Mouse (Mus musculus) spleen, postnatal 36 days (tissue): ENCODE results near the gene Kif14.
"Not testable (repeated sequence)": the region's sequence is repeated elsewhere in the genome, so short reads cannot be mapped to it uniquely, and the experiment has no call there.

Source experiments
- DNase-seq, 2 experiments: peaks; one replicate each; pipeline ENCODE4 v3.0.0; 2022; ENCODE audit warnings: low spot score in 2 of 2, mixed read lengths in 1 of 2

Gene Kif14

DNA sequence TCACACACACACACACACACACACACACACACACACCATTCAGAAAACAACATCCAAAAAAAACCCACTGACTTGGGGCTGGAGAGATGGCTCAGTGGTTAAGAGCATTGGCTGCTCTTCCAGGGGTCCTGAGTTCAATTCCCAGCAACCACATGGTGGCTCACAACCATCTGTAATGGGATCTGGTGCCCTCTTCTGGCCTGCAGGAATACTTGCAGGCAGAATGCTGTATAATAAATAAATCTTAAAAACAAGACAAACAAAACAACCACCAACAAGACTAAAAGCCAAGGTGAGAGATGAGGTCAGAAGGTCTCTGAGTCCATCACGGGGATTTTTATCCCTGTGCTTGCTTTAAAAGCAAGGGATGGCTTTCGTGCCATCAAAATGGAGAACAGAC, 90.5 kb downstream of the Kif14 start:
- not testable (repeated sequence) for DNase-seq

DNA sequence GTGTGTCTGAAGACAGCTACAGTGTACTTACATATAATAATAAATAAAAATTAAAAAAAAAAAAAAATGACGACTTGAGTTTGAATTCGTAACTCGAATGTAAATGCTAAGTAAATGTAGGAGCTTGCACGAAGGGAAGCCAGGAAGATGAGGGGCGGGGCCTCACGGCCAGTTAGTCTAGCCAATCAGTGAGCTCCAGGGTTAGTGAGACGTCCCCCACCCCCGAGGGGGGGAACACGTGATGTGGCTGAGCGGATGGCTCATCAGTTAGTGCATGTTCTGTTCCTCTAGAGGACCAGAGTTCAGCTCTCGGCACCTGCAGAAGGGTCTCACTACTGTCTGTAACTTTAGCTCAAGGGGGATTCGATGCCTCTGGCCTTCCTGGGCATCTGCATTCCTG, 91.3 kb downstream of the Kif14 start:
- no peak for DNase-seq

GRCm38 (mm10) chr1:136558762-136559161, 92.6 kb downstream of the Kif14 start:
- no peak for DNase-seq

DNA sequence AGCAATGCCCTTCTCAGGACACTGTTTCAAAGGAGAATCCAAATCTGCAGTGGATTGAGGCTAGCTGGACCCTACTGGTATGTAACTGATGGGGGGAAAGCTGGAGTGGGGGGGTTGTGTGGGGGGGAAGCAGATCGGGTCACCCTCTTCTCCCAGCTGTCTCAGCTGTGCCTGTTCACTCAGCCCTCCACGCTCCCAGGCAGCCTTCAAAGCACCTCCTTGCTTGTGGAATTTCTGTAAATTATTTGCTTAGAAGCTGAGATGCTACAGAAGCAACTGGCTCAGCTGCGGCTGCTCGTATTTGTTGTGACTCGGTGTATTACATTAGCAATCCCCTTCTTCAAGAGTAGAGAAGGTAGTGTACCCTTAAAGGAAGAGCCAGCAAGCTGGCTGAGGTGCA, 93.1 kb downstream of the Kif14 start:
- no peak for DNase-seq

DNA sequence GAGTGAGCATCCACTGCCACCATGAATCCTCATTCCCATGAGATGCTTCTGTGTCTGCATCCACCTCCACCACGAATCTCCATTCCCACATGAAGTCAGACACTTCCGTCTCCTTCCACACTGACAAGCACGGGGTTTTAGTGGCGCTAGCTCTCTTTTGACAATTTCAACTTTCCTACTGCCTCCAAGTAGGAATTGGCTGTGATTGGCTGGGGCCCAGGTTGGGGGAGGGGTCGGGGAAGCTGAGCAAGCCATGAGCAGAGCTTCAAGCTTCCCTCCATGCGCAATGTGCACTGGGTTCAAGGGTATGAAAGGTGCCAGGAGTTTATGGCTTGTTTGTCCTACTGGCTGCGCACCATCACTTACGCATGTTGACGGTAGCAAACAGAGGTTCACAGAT, 93.6 kb downstream of the Kif14 start:
- no peak for DNase-seq

- DNase-seq, result no peak
Observed at GRCm38 (mm10) chr1:136561823-136562222, 95.7 kb downstream of the Kif14 start.

GRCm38 (mm10) chr1:136563149-136563548, 97.0 kb downstream of the Kif14 start:
- no peak for DNase-seq

DNA sequence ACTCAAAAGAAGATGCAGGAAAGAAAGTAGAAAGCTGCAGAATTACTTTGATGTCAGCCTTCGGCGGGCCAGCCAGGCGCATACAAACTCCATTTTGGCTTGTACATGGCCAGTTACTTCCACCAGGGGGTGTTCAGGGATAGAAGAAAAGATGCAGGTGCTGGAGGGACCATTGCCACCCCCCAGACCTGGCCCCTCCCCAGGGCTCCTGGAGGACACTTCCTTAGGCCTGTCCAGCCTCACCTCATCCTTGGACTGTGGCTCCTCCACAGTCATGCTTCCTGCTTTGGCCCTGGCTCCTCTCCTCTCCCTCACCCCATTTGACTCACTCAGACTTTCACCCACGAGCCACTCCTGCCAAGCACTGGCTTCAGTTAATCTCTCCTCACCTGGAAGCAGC, 98.8 kb downstream of the Kif14 start:
- DNase-seq, result no peak

- no peak for DNase-seq
Observed at GRCm38 (mm10) chr1:136566386-136566785, 100.2 kb downstream of the Kif14 start.

DNA sequence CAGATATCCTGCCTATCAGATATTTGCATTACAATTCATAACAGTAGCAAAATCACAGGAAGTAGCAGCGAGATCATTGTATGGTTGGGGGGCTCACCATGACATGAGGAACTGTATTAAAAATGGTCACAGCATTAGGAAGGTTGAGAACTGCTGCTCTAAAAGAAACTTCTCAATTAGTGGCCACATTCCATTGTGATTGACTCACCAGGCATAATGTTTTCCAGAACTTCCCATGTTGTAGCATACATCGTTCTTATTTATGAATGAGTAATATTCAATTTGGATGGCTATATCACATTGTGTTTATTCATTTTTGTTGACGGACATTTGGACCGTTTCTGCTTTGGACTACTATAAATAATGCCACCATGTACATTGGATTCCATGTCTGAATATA, 101.5 kb downstream of the Kif14 start:
- no peak for DNase-seq

- DNase-seq, result no peak
Observed at GRCm38 (mm10) chr1:136568738-136569194, 102.6 kb downstream of the Kif14 start.

DNA sequence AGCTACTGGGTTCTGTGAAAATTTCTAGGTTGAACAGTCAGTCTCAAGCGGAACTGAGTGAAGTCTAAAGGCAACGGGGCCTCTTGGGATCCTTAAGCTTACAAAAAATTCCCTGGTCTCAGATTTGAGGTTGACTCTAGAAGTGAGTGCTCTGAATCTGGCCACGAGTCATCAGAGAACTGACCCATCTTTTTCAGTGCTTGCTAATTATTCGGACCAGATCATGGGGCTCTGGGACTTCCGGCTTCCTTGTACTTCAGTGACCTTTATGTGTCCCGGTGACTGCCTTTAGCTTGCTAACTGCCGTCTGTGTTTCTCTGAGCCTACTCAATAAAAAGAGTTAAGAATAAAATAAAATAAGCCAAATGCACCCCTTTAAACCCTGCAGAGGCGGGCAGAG, 103.1 kb downstream of the Kif14 start:
- no peak for DNase-seq

GRCm38 (mm10) chr1:136569626-136570297, 103.6 kb downstream of the Kif14 start:
- no peak for DNase-seq

DNA sequence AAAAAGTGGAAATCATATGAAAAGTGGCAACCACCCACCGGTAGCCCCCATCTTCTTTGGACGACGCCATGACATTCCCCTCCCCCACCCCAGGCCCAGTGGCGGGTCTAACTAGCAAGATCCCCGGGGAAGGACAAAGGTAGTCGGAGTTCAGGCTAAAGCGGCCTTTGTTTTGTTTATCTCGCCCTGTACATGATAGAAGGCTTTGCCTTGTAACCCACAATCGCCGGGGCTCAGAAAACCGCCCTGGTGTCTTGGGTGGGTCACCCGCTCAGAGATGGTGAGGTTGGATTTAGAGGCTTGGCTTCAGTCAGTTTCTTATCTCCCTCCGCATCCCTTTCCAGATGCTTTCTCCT, 104.1 kb downstream of the Kif14 start:
- DNase-seq, result no peak

GRCm38 (mm10) chr1:136570976-136571375, 104.8 kb downstream of the Kif14 start:
- DNase-seq, result no peak

DNA sequence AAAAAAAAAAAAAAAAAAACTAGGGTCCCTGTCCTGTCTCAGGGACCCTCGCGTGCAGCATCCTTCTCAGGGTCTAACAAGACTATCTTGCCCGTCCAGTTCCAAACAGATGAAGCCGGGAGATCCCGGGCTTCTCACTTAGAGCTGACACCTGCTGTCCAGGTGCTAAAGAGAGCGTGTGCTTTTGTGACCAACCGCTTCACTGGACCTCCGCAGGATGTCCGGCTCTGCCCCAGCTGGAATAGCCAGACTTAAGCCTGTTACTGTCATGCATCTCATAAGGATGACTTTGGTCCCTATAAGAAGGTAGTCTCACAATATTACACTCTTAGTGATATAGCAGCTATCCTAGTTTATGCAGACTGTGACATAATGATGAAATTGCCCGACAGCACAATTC, 105.4 kb downstream of the Kif14 start:
- DNase-seq, result no peak

DNA sequence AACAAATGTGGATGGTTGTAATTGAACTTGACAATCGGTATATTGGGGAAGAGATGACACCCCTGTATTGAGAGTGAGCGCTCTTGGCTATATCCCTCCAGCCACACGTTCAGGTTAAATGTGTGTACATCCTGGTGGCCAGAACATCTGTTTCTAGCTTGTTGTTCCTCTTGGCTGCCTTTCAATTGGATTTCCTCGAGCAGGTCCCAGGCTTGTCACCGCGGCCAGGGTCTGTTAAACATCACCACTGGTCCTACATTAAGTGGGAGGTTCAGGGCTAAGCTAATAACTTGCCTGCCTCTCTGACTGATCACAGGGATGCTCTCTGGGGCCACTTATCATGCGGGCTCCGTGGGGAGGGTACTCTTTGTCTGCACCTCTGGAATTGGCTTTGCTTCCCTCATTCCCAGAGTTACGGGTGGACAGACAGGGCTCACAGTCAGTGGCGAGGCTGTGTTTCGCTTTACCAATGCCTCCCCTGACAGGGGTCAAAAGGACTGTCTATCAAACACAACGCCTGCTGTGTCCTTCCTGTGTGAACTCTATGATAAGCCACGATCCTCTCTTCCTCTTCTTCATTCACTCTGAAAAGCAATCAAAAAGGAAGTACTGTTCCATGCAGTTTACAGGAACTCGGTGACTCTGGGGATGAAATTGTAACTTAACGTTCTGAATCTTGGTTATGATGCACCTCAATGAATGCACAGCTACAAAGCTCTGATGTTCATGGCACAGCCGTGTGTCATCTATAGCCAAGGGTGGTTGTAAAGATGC, 111.9 kb downstream of the Kif14 start:
- no peak for DNase-seq

GRCm38 (mm10) chr1:136579360-136579759, 113.2 kb downstream of the Kif14 start:
- DNase-seq, result no peak

- DNase-seq, result no peak
Observed at GRCm38 (mm10) chr1:136580266-136580665, 114.1 kb downstream of the Kif14 start.
